Mouse (Mus musculus) forebrain, embryonic 16.5 days (tissue): ENCODE results near the gene Fam216a. TPM values are rescaled to one million over a fixed set of nuclear protein-coding genes. Genes with fewer than 3 reads are reported as not detected.

Experiments used
- ATAC-seq: fragments of 200-750 bp; cut with Nextera tagmentation; 2 replicates; pipeline ENCODE4 v1.8.0; 2017; ENCODE audit warnings: mild to moderate bottlenecking, moderate library complexity
- H3K27ac ChIP-seq: fragments of 300-500 bp; sonication (generic); 2 replicates; pipeline ENCODE4 v1.5.1; 2014; ENCODE audit warnings: low read length, control low read depth
- H3K27me3 ChIP-seq: fragments of 300-500 bp; sonication (generic); replicated peaks from 2 replicates; pipeline ENCODE4 v1.6.1; 2014; ENCODE audit warnings: low read length; ENCODE audit not compliant: control insufficient read depth, insufficient read depth
- H3K36me3 ChIP-seq: fragments of 300-500 bp; sonication (generic); 2 replicates; pipeline ENCODE4 v1.6.1; 2014; ENCODE audit not compliant: control insufficient read depth, insufficient read depth
- H3K4me1 ChIP-seq: fragments of 300-500 bp; sonication (generic); replicated peaks from 2 replicates; pipeline ENCODE4 v1.6.1; 2014; ENCODE audit warnings: low read length; ENCODE audit not compliant: control insufficient read depth, insufficient read depth
- H3K4me2 ChIP-seq: fragments of 300-500 bp; sonication (generic); 2 replicates; pipeline ENCODE4 v1.6.1; 2014; ENCODE audit warnings: mild to moderate bottlenecking, low read length, control low read depth
- H3K4me3 ChIP-seq: fragments of 300-500 bp; sonication (generic); replicated peaks from 2 replicates; pipeline ENCODE4 v1.5.1; 2014; ENCODE audit warnings: mild to moderate bottlenecking, low read length, control low read depth
- H3K9ac ChIP-seq: fragments of 300-500 bp; sonication (generic); replicated peaks from 2 replicates; pipeline ENCODE4 v1.6.1; 2014; ENCODE audit warnings: low read depth, low read length, control low read depth
- H3K9me3 ChIP-seq: fragments of 300-500 bp; sonication (generic); 2 replicates; pipeline ENCODE4 v1.6.1; 2016; ENCODE audit warnings: low read length; ENCODE audit not compliant: control insufficient read depth
- WGBS: fragments of 180-500 bp; shearing (Covaris S2); extraction: QIAGEN DNeasy Blood & Tissue Kit; methylation state at CpG from one replicate; pipeline ENCODE4 v1.1.7; 2014; 5-methylcytosine and 5-hydroxymethylcytosine counted together
- polyA plus RNA-seq: library from polyadenylated mRNA; unstranded; fragments of >200 nt; fragmentation: Nextera tagmentation; extraction: Ambion mirVana; gene quantifications from 2 replicates; pipeline ENCODE4 v1.2.1, GENCODE M21; 2015

Fam216a gene
- polyA plus RNA-seq, 1 experiment from 2014 or later = 122 TPM

DNA sequence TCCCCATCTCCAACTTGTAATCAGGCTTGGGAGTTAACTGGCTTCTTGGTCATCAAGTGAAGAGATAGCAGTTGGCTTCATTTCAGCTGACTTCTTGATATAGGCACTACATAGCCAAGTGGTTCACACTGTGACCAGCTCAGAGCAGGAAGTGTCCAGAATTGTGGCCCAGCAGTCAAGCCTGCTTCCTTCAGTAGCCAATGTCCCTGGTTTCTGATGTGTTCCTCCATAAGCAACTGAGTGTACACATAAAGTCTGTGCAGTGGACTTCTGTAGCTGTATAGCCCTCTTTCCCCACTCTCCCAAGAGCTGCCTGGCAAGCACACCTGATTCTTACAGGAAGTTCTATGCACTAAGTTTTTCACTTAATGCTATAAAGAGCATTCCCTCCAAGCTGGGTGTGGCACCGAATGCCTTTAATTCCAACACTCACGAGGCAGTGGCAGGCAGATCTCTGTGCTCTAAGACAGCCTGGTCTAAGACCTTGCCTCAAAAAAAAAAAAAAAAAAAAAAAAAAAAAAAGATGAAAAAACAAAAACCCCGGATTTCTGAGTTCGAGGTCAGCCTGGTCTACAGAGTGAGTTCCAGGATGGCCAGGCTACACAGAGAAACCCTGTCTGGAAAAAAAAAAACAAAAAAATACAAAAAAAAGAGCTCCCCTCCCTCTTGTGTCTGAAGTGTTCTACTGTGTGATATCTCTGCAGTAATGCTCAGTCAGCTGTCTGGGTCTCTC is 5.1 kb upstream of the Fam216a start:
- no peak overlapping the region for H3K9ac ChIP-seq
- no peak overlapping the region for H3K4me3 ChIP-seq
- no peak overlapping the region for H3K4me2 ChIP-seq
- H3K4me1 ChIP-seq = peaks cover 13% of the 10 kb centered on the region
- peaks cover 27% of the 10 kb centered on the region for H3K36me3 ChIP-seq
- no peak for ATAC-seq
- 95% methylated on average over 4 of the region's 4 CpGs for WGBS
- H3K9me3 ChIP-seq = no peaks in the 10 kb centered on the region
- no peak overlapping the region for H3K27ac ChIP-seq
- no peaks in the 10 kb centered on the region for H3K27me3 ChIP-seq

GRCm38 (mm10) chr5:122372878-122373277 is 714 bp upstream of the Fam216a start:
- Histone ChIP-seq H3K9ac (peak overlapping the region; percentile 86), H3K36me3 (peaks cover 12% of the 10 kb centered on the region), H3K4me2 (peak overlapping the region; percentile 93), H3K27me3 (no peaks in the 10 kb centered on the region), H3K4me1 (peaks cover 23% of the 10 kb centered on the region), H3K9me3 (no peaks in the 10 kb centered on the region), H3K4me3 (peak overlapping the region; percentile 93), H3K27ac (peak overlapping the region; percentile 89)
- ATAC-seq = no peak
- WGBS = 10% methylated on average over 5 of the region's 5 CpGs

- H3K9me3 ChIP-seq = no peaks in the 10 kb centered on the region
- H3K36me3 ChIP-seq = peaks cover 21% of the 10 kb centered on the region
- peaks cover 23% of the 10 kb centered on the region for H3K4me1 ChIP-seq
- peak within 1 kb of the TSS; percentile 93 for H3K4me3 ChIP-seq
- peak within 1 kb of the TSS; percentile 93 for H3K4me2 ChIP-seq
- peak; percentile 74 for ATAC-seq
- no peaks in the 10 kb centered on the region for H3K27me3 ChIP-seq
- H3K27ac ChIP-seq = peak within 1 kb of the TSS; percentile 95
- peak within 1 kb of the TSS; percentile 89 for H3K9ac ChIP-seq
- WGBS = under 1% methylated on average over 31 of the region's 46 CpGs
These were observed 473 bp downstream of the Fam216a start, which contains the start of gene Gpn3 for GRCm38 (mm10) chr5:122371591-122372191. TSS of gene Gpn3 (plus strand) at chr5:122371876.

DNA sequence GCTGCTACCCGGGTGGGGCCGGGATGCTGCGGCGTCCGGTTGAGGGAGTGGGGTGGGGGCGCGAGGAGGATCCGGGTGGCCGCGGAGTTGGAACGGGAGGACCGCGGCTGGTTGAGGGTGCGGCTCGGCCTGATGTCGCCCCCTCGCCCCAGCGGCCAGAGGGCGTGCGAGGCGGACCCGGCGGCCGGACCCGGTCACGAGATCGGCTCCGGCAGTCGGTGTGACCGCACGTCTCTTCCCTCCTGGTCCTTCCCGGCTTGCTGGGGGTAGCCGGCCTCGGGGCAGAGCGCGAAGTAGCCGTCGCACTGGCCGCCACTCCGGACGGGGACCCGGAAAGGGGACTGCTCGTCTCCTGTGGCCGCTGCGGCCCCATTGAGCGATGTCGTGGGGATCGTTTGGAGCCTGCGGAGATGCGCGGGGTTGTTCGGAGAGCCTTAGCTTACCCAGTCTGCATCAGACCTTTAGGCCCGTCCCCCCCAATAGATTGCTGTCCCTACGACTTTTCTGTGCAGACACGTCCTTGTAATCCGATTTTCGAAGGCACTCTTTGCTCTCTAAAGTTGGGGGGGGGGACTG is 17.6 kb downstream of the Fam216a start:
- Histone ChIP-seq H3K4me2 (peak overlapping the region; percentile 57), H3K27me3 (no peaks in the 10 kb centered on the region), H3K27ac (peak overlapping the region; percentile 43), H3K9ac (peak overlapping the region; percentile 89), H3K4me1 (peaks cover 12% of the 10 kb centered on the region), H3K9me3 (no peaks in the 10 kb centered on the region), H3K4me3 (peak overlapping the region; percentile 77), H3K36me3 (no peaks in the 10 kb centered on the region)
- ATAC-seq = peak; percentile 56
- under 1% methylated on average over 43 of the region's 57 CpGs for WGBS

- Histone ChIP-seq H3K27me3 (no peaks in the 10 kb centered on the region), H3K27ac (peak within 1 kb of the TSS; percentile 77), H3K36me3 (no peaks in the 10 kb centered on the region), H3K4me3 (peak within 1 kb of the TSS; percentile 77), H3K9ac (peak within 1 kb of the TSS; percentile 89), H3K9me3 (no peaks in the 10 kb centered on the region), H3K4me2 (peak within 1 kb of the TSS; percentile 86), H3K4me1 (peaks cover 12% of the 10 kb centered on the region)
- peak; percentile 94 for ATAC-seq
- 1% methylated on average over 49 of the region's 51 CpGs for WGBS
These were observed 18.2 kb downstream of the Fam216a start, which contains the start of the genes Rad9b and Vps29 for GRCm38 (mm10) chr5:122353807-122354491. TSS of gene Rad9b (minus strand) at chr5:122354233. TSS of gene Vps29 (plus strand) at chr5:122354369.

- H3K4me1 ChIP-seq = no peaks in the 10 kb centered on the region
- no peak for ATAC-seq
- H3K4me3 ChIP-seq = no peak overlapping the region
- H3K27me3 ChIP-seq = no peaks in the 10 kb centered on the region
- no peak overlapping the region for H3K9ac ChIP-seq
- H3K9me3 ChIP-seq = no peaks in the 10 kb centered on the region
- no peak overlapping the region for H3K27ac ChIP-seq
- 70% methylated on average over 4 of the region's 4 CpGs for WGBS
- no peaks in the 10 kb centered on the region for H3K36me3 ChIP-seq
- H3K4me2 ChIP-seq = no peak overlapping the region
These were observed 26.4 kb downstream of the Fam216a start for GRCm38 (mm10) chr5:122345777-122346176.

DNA sequence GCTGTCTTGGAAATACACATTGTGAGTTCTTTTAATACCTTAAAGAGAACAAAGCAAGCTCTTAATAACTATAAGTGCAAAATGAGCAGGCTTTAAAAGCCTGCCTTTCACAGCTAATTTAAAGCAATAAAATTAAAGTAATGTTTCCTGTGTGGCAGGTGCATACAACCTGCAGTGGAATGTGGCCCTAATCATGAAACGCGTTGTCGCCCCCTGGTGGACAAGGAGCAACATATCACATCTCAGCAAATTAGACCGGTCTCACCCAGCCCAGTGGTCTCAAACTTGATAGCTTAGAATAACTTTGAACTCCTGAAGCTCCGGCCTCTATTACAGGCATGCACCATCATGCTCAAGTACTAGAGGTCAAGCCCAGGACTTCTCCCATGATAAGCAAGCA is 27.9 kb downstream of the Fam216a start:
- no peak overlapping the region for H3K9ac ChIP-seq
- no peak for ATAC-seq
- H3K36me3 ChIP-seq = no peaks in the 10 kb centered on the region
- no peaks in the 10 kb centered on the region for H3K9me3 ChIP-seq
- no peak overlapping the region for H3K27ac ChIP-seq
- H3K4me2 ChIP-seq = no peak overlapping the region
- H3K4me3 ChIP-seq = no peak overlapping the region
- H3K4me1 ChIP-seq = no peaks in the 10 kb centered on the region
- H3K27me3 ChIP-seq = no peaks in the 10 kb centered on the region
- 8% methylated on average over 5 of the region's 5 CpGs for WGBS

- no peak overlapping the region for H3K4me2 ChIP-seq
- no peaks in the 10 kb centered on the region for H3K27me3 ChIP-seq
- no peaks in the 10 kb centered on the region for H3K4me1 ChIP-seq
- no peak overlapping the region for H3K9ac ChIP-seq
- H3K9me3 ChIP-seq = no peaks in the 10 kb centered on the region
- no peaks in the 10 kb centered on the region for H3K36me3 ChIP-seq
- no peak overlapping the region for H3K4me3 ChIP-seq
- 49% methylated on average over 7 of the region's 7 CpGs for WGBS
- ATAC-seq = no peak
- no peak overlapping the region for H3K27ac ChIP-seq
These were observed 28.4 kb downstream of the Fam216a start for GRCm38 (mm10) chr5:122343768-122344167.

DNA sequence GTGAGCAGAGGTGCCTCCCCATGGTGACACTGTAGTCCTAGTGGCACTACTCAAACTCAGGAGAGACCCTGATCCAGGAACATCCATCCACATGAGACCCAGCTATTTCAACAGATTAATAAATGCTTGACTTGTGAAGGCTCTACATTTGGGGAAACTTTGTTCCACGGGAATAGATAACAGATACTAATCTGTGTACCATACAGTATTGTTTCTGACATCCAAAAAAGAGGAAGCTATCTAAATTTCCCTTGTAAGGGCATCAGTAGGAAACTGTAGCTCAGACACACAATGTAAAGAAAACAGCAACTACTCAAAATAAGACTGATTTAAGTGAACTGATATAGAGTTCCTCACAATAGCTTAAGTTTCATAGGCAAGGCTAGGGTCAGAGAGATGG is 29.3 kb downstream of the Fam216a start:
- no peak overlapping the region for H3K4me2 ChIP-seq
- no peaks in the 10 kb centered on the region for H3K36me3 ChIP-seq
- H3K4me1 ChIP-seq = no peaks in the 10 kb centered on the region
- H3K9ac ChIP-seq = no peak overlapping the region; the same call in 1 of the 2 replicates
- no peak overlapping the region for H3K4me3 ChIP-seq
- ATAC-seq = no peak
- H3K27me3 ChIP-seq = no peaks in the 10 kb centered on the region
- no peak overlapping the region for H3K27ac ChIP-seq
- 77% methylated on average over 1 of the region's 1 CpGs for WGBS
- no peaks in the 10 kb centered on the region for H3K9me3 ChIP-seq
